Mouse (Mus musculus) neural tube, embryonic 15.5 days (tissue): Measurements from ENCODE around the gene Gm20390. TPM values are rescaled to one million over a fixed set of nuclear protein-coding genes. Genes with fewer than 3 reads are reported as not detected.

Experiments used
- ATAC-seq: fragments of 200-750 bp; cut with Nextera tagmentation; 2 replicates; pipeline ENCODE4 v1.8.0; 2017; ENCODE audit warnings: mild to moderate bottlenecking, moderate TSS enrichment, moderate library complexity; ENCODE audit not compliant: low FRiP score
- H3K27ac ChIP-seq: fragments of 300-500 bp; sonication (generic); replicated peaks from 2 replicates; pipeline ENCODE4 v1.5.1; 2015; ENCODE audit warnings: mild to moderate bottlenecking, inconsistent platforms
- H3K27me3 ChIP-seq: fragments of 300-500 bp; sonication (generic); replicated peaks from 2 replicates; pipeline ENCODE4 v1.6.1; 2015; ENCODE audit warnings: inconsistent platforms
- H3K36me3 ChIP-seq: fragments of 300-500 bp; sonication (generic); 2 replicates; pipeline ENCODE4 v1.6.1; 2015; ENCODE audit warnings: inconsistent platforms
- H3K4me1 ChIP-seq: fragments of 300-500 bp; sonication (generic); 2 replicates; pipeline ENCODE4 v1.6.1; 2015; ENCODE audit warnings: inconsistent platforms
- H3K4me2 ChIP-seq: fragments of 300-500 bp; sonication (generic); 2 replicates; pipeline ENCODE4 v1.6.1; 2015; ENCODE audit warnings: inconsistent platforms, mild to moderate bottlenecking, moderate library complexity
- H3K4me3 ChIP-seq: fragments of 300-500 bp; sonication (generic); replicated peaks from 2 replicates; pipeline ENCODE4 v1.5.1; 2015; ENCODE audit warnings: mild to moderate bottlenecking, inconsistent platforms
- H3K9ac ChIP-seq: fragments of 300-500 bp; sonication (generic); replicated peaks from 2 replicates; pipeline ENCODE4 v1.6.1; 2015; ENCODE audit warnings: mild to moderate bottlenecking, inconsistent platforms
- H3K9me3 ChIP-seq: fragments of 300-500 bp; sonication (generic); replicated peaks from 2 replicates; pipeline ENCODE4 v1.6.1; 2016; ENCODE audit warnings: inconsistent platforms
- WGBS: fragments of 180-500 bp; shearing (Covaris S2); methylation state at CpG from one replicate; pipeline ENCODE4 v1.1.7; 2015; ENCODE audit warnings: mixed read lengths; 5-methylcytosine and 5-hydroxymethylcytosine counted together
- polyA plus RNA-seq: library from polyadenylated mRNA; unstranded; fragments of >200 nt; fragmentation: Nextera tagmentation; extraction: Ambion mirVana; gene quantifications from 2 replicates; pipeline ENCODE4 v1.2.1, GENCODE M21; 2015

The Gm20390 gene
- polyA plus RNA-seq, 1 experiment from 2014 or later, result 377 TPM

DNA sequence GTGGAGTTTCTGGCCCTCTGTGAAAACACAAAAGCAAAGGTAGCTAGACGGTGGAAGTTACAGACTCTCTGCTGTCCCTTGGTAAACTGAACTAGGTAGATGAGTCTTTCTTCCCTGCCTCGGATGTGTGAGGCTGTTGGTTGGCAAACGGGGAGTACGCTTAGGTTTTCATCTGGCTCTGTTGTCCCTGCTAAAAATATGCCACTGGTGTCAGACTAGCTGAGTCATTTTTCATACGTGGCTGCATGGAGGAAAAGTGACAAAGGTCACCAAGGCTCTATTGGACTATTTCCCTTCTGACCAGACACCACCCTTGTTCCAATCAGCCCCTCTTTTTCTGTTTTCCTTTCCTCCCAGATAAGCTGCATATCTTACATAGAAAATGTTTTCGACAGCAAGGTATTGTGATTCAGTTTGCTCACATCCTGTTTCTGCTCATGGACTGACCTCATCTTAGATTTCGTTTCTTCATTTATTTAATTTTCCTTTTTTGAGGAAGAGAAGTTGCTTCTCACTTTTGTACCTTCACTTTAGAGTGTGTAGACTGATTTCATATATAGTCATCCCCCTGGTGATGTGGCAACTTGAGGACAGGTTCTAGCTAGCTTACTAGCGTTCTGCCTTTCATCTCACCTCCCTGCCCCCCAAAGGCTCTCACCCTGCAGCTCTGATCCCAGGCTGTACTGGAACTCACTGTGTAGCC, 19.7 kb upstream of the Gm20390 start:
- H3K27ac ChIP-seq, result no peak overlapping the region
- no peak overlapping the region for H3K4me3 ChIP-seq
- H3K4me1 ChIP-seq, result no peaks in the 10 kb centered on the region
- no peaks in the 10 kb centered on the region for H3K9me3 ChIP-seq
- ATAC-seq, result no peak
- H3K36me3 ChIP-seq, result no peaks in the 10 kb centered on the region
- peaks cover 3% of the 10 kb centered on the region; the same call in 1 of the 2 replicates for H3K27me3 ChIP-seq
- 83% methylated on average over 8 of the region's 8 CpGs for WGBS
- H3K4me2 ChIP-seq, result no peak overlapping the region
- H3K9ac ChIP-seq, result no peak overlapping the region

DNA sequence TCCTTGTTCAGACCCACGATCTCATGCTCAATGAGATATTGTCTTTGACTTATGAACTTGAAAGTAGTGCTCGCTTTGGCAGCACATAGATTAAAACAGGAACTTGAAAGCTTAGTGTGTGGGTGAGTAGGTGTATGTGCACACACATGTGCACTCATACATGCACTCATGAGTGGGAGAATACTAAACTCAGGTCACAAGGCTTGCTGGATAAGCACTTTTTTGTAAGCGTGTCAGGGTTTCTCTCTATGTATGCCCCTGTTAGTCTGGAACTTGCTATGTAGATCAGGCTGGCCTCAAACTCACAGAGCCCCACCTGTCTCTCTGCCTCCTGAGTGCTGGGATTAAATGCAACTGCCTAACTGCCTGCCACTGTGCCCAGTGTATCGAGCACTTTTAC, 18.9 kb upstream of the Gm20390 start:
- H3K4me1 ChIP-seq, result no peaks in the 10 kb centered on the region
- no peak overlapping the region for H3K4me3 ChIP-seq
- H3K9ac ChIP-seq, result no peak overlapping the region
- H3K27me3 ChIP-seq, result peaks cover 3% of the 10 kb centered on the region; the same call in 1 of the 2 replicates
- H3K36me3 ChIP-seq, result no peaks in the 10 kb centered on the region
- H3K4me2 ChIP-seq, result no peak overlapping the region
- ATAC-seq, result no peak
- H3K9me3 ChIP-seq, result no peaks in the 10 kb centered on the region
- no peak overlapping the region for H3K27ac ChIP-seq
- 91% methylated on average over 4 of the region's 4 CpGs for WGBS

DNA sequence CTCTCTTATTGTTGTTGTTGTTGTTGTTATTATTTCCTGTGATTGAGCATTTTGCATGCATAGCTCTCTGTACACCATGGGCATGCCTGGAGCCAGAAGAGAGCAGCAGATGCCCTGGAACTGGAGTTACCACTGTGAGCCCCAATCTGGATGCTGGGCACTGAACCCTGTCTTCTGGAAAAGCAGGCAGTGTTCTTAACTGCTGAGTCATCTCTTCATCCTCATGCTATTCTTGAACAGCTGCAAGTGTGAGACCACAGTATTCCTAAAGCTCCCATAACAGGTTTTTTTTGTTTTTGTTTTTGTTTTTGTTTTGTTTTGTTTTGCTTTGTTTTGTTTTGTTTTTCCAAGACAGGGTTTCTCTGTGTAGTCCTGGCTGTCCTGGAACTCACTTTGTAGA, 18.2 kb upstream of the Gm20390 start:
- Histone ChIP-seq H3K9ac (no peak overlapping the region), H3K4me3 (no peak overlapping the region), H3K4me2 (no peak overlapping the region), H3K27ac (no peak overlapping the region), H3K36me3 (no peaks in the 10 kb centered on the region), H3K27me3 (no peaks in the 10 kb centered on the region; the same call in 1 of the 2 replicates), H3K9me3 (no peaks in the 10 kb centered on the region), H3K4me1 (no peaks in the 10 kb centered on the region)
- no peak for ATAC-seq

DNA sequence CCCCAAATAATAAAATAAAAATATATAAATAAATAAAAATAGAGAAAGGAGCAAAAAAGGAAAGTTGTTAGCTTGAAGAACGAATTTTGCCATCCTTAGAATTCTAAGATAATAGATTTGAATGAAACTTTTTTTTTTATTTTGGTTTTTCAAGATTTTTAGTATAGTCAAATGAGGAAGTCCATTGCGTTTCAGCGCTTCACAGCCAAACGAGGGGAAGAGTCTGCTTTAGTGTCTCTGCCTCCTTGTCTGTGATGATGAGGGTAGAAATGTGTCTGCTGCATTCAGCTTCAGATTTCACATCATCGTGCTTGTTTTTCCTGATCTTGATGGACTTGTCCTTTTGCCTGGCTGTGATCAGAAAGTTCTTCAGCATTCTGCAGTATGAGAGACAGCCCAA, 17.2 kb upstream of the Gm20390 start:
- H3K4me3 ChIP-seq, result no peak overlapping the region
- H3K9ac ChIP-seq, result no peak overlapping the region
- no peak overlapping the region for H3K27ac ChIP-seq
- no peak for ATAC-seq
- WGBS, result 87% methylated on average over 5 of the region's 5 CpGs
- H3K4me2 ChIP-seq, result no peak overlapping the region
- no peaks in the 10 kb centered on the region for H3K4me1 ChIP-seq
- H3K9me3 ChIP-seq, result no peaks in the 10 kb centered on the region
- no peaks in the 10 kb centered on the region for H3K36me3 ChIP-seq
- H3K27me3 ChIP-seq, result no peaks in the 10 kb centered on the region; the same call in 1 of the 2 replicates

DNA sequence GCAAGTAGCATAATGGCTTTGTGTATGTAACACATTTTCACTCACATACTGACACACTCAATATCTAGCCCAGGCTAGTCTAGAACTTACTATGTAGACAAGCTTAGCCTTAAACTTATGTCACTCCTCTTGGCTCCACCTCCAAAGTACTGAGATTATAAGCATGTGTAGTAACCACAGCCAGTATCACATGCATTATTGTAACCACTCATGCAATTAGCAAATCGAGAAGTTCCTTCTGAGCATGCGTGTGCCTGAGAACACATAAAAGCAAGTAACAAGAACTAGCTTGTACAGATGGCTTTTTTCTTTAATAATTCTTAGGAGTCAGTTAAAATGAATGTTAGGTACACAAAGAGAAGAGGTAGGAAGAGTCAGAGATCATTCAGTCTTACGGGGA, 16.5 kb upstream of the Gm20390 start:
- Histone ChIP-seq H3K36me3 (no peaks in the 10 kb centered on the region), H3K27ac (no peak overlapping the region), H3K4me2 (no peak overlapping the region), H3K9ac (no peak overlapping the region), H3K27me3 (no peaks in the 10 kb centered on the region), H3K4me3 (no peak overlapping the region), H3K4me1 (no peaks in the 10 kb centered on the region), H3K9me3 (no peaks in the 10 kb centered on the region)
- WGBS, result 93% methylated on average over 3 of the region's 3 CpGs
- ATAC-seq, result no peak

DNA sequence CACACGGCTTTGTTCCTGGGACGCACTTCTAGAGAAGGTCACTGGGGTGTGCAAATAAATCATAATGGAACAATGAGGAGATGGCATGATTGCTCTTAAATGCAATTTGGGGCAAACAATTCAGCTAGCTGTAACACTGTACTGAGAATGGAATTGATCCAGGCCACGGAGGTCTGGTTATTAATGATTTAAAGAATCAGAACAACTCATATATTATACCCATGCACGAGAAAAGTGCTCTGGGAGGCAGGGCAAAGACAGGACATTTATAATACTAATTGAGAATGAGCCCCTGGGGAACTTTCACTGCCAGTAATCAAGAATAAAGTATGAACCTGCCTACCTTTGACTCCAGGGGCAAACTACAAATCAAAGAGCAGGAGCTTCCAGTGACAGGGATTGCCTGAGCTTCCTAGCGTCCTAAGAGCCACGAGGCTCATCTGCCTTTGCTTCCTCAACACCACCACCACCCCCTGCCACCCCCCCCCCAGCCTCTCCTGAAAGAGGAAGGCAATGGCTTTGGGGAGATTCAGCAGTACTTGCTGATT, 11.5 kb upstream of the Gm20390 start:
- Histone ChIP-seq H3K9ac (no peak overlapping the region), H3K27ac (no peak overlapping the region)
- no peak for ATAC-seq

DNA sequence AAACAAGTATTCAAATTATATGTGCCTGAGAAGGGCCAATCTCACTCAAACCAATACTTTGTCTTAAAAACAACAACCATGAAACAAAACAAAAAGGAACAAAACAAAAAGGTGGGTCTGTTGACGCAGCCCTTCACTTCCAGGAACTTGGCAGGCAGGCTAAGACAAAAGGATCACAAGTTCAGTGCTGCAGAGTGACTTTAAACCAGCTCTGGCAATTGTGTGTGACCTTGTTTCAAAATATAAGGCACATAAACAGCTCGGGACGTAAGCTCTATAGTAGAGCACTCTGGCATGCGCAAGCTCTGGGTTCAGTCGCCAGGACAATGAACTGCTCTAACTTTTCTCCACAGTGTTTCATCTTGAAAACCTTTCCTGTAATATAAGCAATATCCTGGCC, 4.9 kb upstream of the Gm20390 start:
- Histone ChIP-seq H3K27ac (no peak overlapping the region), H3K4me3 (no peak overlapping the region), H3K36me3 (no peaks in the 10 kb centered on the region), H3K9ac (no peak overlapping the region), H3K9me3 (no peaks in the 10 kb centered on the region), H3K4me2 (no peak overlapping the region), H3K4me1 (peaks cover 8% of the 10 kb centered on the region), H3K27me3 (no peaks in the 10 kb centered on the region)
- WGBS, result 86% methylated on average over 5 of the region's 5 CpGs
- no peak for ATAC-seq

More for the DNA sequence above, 11.5 kb upstream of the Gm20390 start:
- WGBS, result 20% methylated on average over 6 of the region's 6 CpGs
- H3K9me3 ChIP-seq, result no peaks in the 10 kb centered on the region
- H3K4me1 ChIP-seq, result no peaks in the 10 kb centered on the region
- H3K27me3 ChIP-seq, result no peaks in the 10 kb centered on the region
- no peak overlapping the region for H3K4me2 ChIP-seq
- H3K36me3 ChIP-seq, result no peaks in the 10 kb centered on the region
- H3K4me3 ChIP-seq, result no peak overlapping the region

DNA sequence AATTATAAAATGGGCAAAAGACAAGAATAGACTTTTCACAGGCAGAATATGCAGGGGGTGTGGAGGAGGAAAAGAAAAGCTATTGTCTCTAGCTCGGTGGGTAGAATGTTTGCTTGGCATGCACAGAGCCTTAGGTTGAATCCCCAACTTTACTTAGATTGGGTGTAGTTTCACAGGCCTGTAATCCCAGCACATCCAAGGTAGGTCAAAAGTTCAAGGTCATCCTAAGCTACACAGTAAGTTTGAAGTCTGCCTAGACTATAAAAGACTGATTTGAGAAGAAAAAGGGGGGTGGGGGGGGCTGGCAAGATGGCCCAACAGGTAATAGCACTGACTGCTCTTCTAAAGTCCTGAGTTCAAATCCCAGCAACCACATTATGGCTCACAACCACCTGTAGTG, 1.7 kb upstream of the Gm20390 start:
- Histone ChIP-seq H3K9ac (no peak overlapping the region), H3K9me3 (no peaks in the 10 kb centered on the region), H3K4me2 (no peak overlapping the region), H3K27ac (no peak overlapping the region), H3K36me3 (peaks cover 11% of the 10 kb centered on the region), H3K4me3 (no peak overlapping the region), H3K27me3 (no peaks in the 10 kb centered on the region), H3K4me1 (peaks cover 22% of the 10 kb centered on the region)
- no peak for ATAC-seq
- WGBS, result 80% methylated on average over 1 of the region's 1 CpGs

DNA sequence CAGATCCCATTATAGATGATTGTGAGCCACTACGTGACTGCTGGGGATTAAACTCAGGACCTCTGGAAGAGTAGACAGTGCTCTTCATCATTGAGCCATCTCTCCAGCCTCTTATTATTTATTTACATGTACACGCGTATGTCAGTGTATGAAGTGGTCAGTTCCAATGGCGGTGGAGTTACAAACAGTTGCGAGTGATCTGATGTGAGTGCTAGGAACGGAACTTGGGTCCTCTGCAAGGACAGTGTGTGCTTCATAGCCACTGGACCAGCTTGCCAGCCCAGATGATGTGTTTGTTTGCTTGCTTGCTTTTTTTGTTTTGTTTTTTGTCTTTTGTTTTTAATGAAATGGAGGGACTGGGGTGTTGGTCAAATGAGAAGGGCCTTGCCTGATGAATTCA, 1.1 kb upstream of the Gm20390 start:
- peaks cover 22% of the 10 kb centered on the region for H3K4me1 ChIP-seq
- no peaks in the 10 kb centered on the region for H3K27me3 ChIP-seq
- H3K4me2 ChIP-seq, result peak overlapping the region; percentile 54; the same call in 1 of the 2 replicates
- no peak for ATAC-seq
- no peak overlapping the region for H3K4me3 ChIP-seq
- no peak overlapping the region for H3K9ac ChIP-seq
- peak overlapping the region; percentile 76 for H3K27ac ChIP-seq
- H3K9me3 ChIP-seq, result no peaks in the 10 kb centered on the region
- whole genome bisulfite sequencing, result 95% methylated on average over 6 of the region's 6 CpGs
- peaks cover 17% of the 10 kb centered on the region for H3K36me3 ChIP-seq

DNA sequence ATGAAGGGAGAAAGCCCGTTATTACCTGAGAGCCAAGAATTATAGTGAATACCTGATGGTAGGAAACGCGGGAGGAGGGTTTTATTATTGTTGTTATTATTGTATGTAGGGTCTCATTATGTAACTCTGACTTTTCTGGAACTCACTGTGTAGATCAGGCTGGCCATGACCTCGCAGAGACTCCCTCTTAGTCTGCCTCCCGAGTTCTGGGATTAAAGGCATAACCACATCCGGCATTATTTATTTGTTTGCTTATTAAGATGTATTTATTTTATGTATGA, 695 bp upstream of the Gm20390 start:
- H3K9me3 ChIP-seq, result no peaks in the 10 kb centered on the region
- peak overlapping the region; percentile 76 for H3K27ac ChIP-seq
- WGBS, result 48% methylated on average over 6 of the region's 6 CpGs
- peaks cover 21% of the 10 kb centered on the region for H3K36me3 ChIP-seq
- peaks cover 22% of the 10 kb centered on the region for H3K4me1 ChIP-seq
- 0 out of 2 replicates have a peak overlapping the region, but pooled peaks have one; percentile 9 for H3K9ac ChIP-seq
- H3K27me3 ChIP-seq, result no peaks in the 10 kb centered on the region
- ATAC-seq, result peak; percentile 2; the same call in 1 of the 2 replicates
- peak overlapping the region; percentile 75 for H3K4me3 ChIP-seq
- peak overlapping the region; percentile 54 for H3K4me2 ChIP-seq

DNA sequence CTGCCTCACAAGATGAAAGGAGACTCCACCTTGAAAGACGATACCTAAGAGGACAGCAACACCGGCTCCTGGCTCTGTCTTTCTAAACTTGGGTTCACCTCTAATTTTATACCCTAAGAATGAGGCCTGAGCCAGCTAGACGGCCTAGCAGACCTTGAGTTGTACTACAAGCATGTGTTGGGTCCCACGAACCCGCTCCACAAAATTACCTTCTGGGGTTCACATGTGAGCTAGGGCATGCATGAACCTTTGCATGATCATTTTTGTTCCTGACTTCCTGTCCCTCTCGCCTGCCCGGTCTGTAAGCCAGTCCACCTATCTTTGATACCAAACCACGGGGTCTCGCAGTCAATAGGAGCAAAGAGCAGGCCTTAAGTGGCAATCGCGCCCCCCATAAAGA, 712 bp downstream of the Gm20390 start:
- 5% methylated on average over 11 of the region's 11 CpGs for WGBS
- Histone ChIP-seq H3K4me1 (peaks cover 22% of the 10 kb centered on the region), H3K36me3 (peaks cover 33% of the 10 kb centered on the region), H3K27ac (peak overlapping the region; percentile 87), H3K4me3 (peak overlapping the region; percentile 75), H3K9ac (peak overlapping the region; percentile 64), H3K27me3 (no peaks in the 10 kb centered on the region), H3K4me2 (peak overlapping the region; percentile 83), H3K9me3 (no peaks in the 10 kb centered on the region)
- peak; percentile 19; the same call in 1 of the 2 replicates for ATAC-seq

DNA sequence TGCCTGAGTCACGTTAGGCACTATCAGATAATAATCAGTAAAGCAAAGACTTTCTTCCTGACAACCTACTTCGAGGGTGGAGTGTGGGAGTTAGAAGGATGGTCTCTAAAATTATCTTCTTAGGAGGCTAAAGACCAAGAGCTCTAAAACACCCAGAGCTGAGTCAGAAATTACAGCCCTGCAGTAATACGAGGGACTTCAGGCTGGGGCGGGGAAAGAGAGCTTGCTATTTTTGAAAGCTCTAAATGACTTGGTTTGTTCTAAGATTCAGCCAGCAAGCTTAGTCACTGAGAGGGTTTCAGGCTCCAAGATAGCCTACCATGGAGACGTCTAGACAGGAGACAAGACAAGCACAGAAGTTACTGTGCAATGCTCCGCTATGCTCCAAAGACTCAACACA, 2.7 kb downstream of the Gm20390 start:
- Histone ChIP-seq H3K4me1 (peaks cover 22% of the 10 kb centered on the region), H3K4me2 (no peak overlapping the region), H3K27me3 (no peaks in the 10 kb centered on the region), H3K27ac (no peak overlapping the region), H3K9me3 (no peaks in the 10 kb centered on the region), H3K36me3 (peaks cover 50% of the 10 kb centered on the region), H3K9ac (no peak overlapping the region), H3K4me3 (no peak overlapping the region)
- 96% methylated on average over 6 of the region's 6 CpGs for WGBS
- ATAC-seq, result no peak
